Mouse (Mus musculus): Measurements from ENCODE around the gene Opalin.

The Opalin gene

GRCm38 (mm10) chr19:41076906-41077305 is at the start of gene Opalin:
Gene Opalin, minus strand, starts transcription at chr19:41077113.
- in situ Hi-C loops (cut with MboI; ENCODE audit: unreplicated experiment in 2 of 2): loop anchor here in 1 of 2 experiments (25.0 kb wide), 2 partner anchors 385 to 1085 kb away; partner anchors contain the start of gene Zfyve27

- in situ Hi-C loops (cut with MboI; ENCODE audit: unreplicated experiment in 2 of 2): loop anchor here in 1 of 2 experiments (25.0 kb wide), 1 partner anchor 339 kb away; no protein-coding TSS in a partner anchor
Observed at GRCm38 (mm10) chr19:41123009-41123408, 46.1 kb upstream of the Opalin start.

- in situ Hi-C loops (cut with MboI; ENCODE audit: unreplicated experiment in 2 of 2): loop anchor here in 1 of 2 experiments (25.0 kb wide), 1 partner anchor 342 kb away; no protein-coding TSS in a partner anchor
Observed at GRCm38 (mm10) chr19:41119924-41120323, 43.0 kb upstream of the Opalin start.

GRCm38 (mm10) chr19:41118346-41118745 is 41.4 kb upstream of the Opalin start:
- in situ Hi-C loops (cut with MboI; ENCODE audit: unreplicated experiment in 2 of 2): loop anchor here in 1 of 2 experiments (25.0 kb wide), 1 partner anchor 344 kb away; no protein-coding TSS in a partner anchor

DNA sequence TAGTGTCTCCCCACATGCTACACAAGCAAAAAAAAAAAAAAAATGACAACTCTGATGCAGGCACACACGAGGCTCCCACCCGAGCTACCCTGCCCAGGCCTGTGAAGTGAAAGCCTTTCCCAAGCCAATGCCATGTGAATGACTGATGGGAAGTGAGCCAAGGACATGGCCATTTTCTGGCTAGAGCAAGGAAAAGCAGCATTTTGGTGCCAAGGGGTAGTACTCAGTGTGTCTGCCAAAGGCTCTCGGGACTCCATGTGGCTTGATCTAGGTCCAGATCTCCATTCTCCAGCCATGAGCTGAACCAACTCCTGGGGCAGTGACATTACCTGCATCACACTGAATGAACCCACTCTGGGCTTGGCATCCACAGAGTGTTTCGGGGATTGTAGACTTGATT is 40.4 kb upstream of the Opalin start:
- in situ Hi-C loops (cut with MboI; ENCODE audit: unreplicated experiment in 2 of 2): loop anchor here in 1 of 2 experiments (25.0 kb wide), 1 partner anchor 345 kb away; no protein-coding TSS in a partner anchor

DNA sequence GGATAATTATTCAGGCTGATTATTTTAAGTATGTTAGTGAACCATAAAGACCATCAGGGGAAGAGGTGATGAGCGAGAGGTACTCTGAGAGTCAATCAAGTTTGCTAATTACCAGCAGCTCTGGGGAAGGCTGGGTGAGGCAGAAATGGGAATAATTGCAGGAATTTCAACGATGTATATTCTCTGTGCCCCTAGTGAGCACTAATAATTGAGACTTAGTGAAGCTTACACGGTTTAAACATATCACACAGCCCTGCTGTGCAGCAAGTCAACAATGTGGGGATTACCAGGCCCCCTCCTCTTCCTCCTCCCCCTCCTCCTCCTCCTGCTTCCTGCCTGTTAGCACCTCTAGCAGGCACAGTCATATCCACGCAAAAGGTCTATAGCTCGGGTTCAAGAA is 37.7 kb upstream of the Opalin start:
- in situ Hi-C loops (cut with MboI; ENCODE audit: unreplicated experiment in 2 of 2): loop anchor here in 1 of 2 experiments (25.0 kb wide), 1 partner anchor 348 kb away; no protein-coding TSS in a partner anchor

GRCm38 (mm10) chr19:41113911-41114531 is 37.1 kb upstream of the Opalin start:
- in situ Hi-C loops (cut with MboI; ENCODE audit: unreplicated experiment in 2 of 2): loop anchor here in 1 of 2 experiments (25.0 kb wide), 1 partner anchor 348 kb away; no protein-coding TSS in a partner anchor

DNA sequence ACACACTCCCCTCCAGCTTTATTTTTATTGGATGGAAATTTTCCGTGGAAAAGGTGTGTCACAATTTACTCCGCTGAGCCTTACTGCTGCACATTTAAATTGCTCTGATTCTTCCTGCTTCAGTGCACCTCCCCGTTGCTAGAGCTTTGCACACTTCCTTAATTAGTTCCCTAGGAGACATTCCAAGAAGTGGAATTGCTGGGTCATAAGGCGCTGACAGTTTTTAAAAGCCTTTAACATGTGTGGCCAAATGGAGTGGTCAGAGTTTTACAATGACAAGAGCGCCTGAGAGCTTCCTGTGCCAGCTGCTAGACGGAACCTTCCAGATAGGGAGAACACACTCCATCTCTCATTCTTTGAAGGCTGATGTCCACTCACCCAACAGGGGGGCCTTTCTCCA is 35.7 kb upstream of the Opalin start:
- in situ Hi-C loops (cut with MboI; ENCODE audit: unreplicated experiment in 2 of 2): loop anchor here in 1 of 2 experiments (25.0 kb wide), 1 partner anchor 350 kb away; no protein-coding TSS in a partner anchor

GRCm38 (mm10) chr19:41109991-41110390 is 33.1 kb upstream of the Opalin start:
- in situ Hi-C loops (cut with MboI; ENCODE audit: unreplicated experiment in 2 of 2): loop anchor here (10.0 to 25.0 kb wide), 2 partner anchors 125 to 352 kb away; no protein-coding TSS in a partner anchor

- in situ Hi-C loops (cut with MboI; ENCODE audit: unreplicated experiment in 2 of 2): loop anchor here (10.0 to 25.0 kb wide), 2 partner anchors 125 to 353 kb away; no protein-coding TSS in a partner anchor
Observed at GRCm38 (mm10) chr19:41109496-41109895, 32.6 kb upstream of the Opalin start.

DNA sequence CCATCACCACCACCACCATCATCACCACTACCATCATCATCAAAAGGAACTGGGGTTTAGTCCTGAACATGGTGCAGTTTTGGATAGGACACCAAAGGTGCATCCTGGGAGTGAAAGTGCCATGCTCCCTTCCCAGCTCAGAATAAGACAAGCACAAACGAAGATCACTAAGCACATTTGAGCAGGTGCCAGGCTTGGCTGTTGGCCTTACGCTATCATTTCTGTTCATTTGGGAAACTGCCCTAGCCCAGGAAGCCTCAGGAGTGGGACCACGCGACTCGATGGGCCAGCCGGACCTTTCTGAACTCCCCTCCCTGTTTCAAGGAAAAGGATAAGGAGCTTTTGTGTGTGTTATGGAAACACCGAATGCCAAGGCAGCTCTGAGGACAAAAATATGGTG is 31.8 kb upstream of the Opalin start:
- in situ Hi-C loops (cut with MboI; ENCODE audit: unreplicated experiment in 2 of 2): loop anchor here (10.0 to 25.0 kb wide), 2 partner anchors 126 to 354 kb away; no protein-coding TSS in a partner anchor

GRCm38 (mm10) chr19:41107530-41107929 is 30.6 kb upstream of the Opalin start:
- in situ Hi-C loops (cut with MboI; ENCODE audit: unreplicated experiment in 2 of 2): loop anchor here (10.0 to 25.0 kb wide), 2 partner anchors 127 to 355 kb away; no protein-coding TSS in a partner anchor

- in situ Hi-C loops (cut with MboI; ENCODE audit: unreplicated experiment in 2 of 2): loop anchor here (10.0 to 25.0 kb wide), 2 partner anchors 130 to 357 kb away; no protein-coding TSS in a partner anchor
Observed at GRCm38 (mm10) chr19:41104922-41105321, 28.0 kb upstream of the Opalin start.

GRCm38 (mm10) chr19:41101390-41101789 is 24.5 kb upstream of the Opalin start:
- in situ Hi-C loops (cut with MboI; ENCODE audit: unreplicated experiment in 2 of 2): loop anchor here (10.0 to 25.0 kb wide), 2 partner anchors 133 to 361 kb away; no protein-coding TSS in a partner anchor

GRCm38 (mm10) chr19:41100863-41101262 is 23.9 kb upstream of the Opalin start:
- in situ Hi-C loops (cut with MboI; ENCODE audit: unreplicated experiment in 2 of 2): loop anchor here (10.0 to 25.0 kb wide), 2 partner anchors 134 to 361 kb away; no protein-coding TSS in a partner anchor

GRCm38 (mm10) chr19:41097038-41097437 is 20.1 kb upstream of the Opalin start:
- in situ Hi-C loops (cut with MboI; ENCODE audit: unreplicated experiment in 2 of 2): loop anchor here in 1 of 2 experiments (5.0 to 25.0 kb wide), 3 partner anchors 80 to 1065 kb away; partner anchors contain the start of gene Zfyve27

DNA sequence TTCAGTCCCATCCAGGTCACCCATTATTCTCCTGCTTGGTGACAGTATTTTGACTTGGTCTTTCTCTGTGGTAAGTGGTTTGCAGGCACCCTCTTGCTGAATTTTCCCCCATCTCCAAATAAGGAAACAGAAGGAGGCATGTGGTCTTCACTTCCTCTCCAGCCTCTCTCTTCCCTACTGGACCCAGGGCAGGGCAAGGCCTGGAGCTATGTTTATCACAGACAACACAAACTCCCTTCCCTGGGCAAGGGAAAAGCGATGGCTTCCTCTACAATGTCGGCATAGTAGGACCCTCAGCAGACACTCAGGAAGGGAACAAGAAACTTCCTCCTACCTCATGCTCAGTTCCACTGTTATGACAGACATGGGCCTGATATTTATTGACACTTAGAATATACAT is 15.0 kb upstream of the Opalin start:
- in situ Hi-C loops (cut with MboI; ENCODE audit: unreplicated experiment in 2 of 2): loop anchor here in 1 of 2 experiments (25.0 kb wide), 2 partner anchors 370 to 1070 kb away; partner anchors contain the start of gene Zfyve27

DNA sequence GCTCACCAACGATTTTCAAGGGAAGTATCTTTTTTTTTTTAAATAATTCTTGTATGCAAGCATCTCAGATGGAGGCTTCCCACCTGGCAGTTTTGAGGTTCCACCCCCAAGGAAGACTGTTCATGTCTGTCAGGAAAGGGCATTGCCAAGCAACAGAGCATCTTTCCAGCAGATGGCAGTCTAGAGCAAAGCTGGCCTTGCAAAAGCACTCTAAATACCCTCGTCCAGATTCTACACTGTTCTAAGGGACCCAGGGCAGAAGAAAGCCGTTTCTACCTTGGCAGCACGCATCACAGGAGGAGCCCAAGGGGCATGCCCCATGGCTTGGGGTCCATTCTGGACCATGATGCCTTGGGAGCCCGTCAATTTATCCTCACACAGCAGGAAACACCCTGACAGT is 12.9 kb upstream of the Opalin start:
- in situ Hi-C loops (cut with MboI; ENCODE audit: unreplicated experiment in 2 of 2): loop anchor here in 1 of 2 experiments (25.0 kb wide), 2 partner anchors 372 to 1072 kb away; partner anchors contain the start of gene Zfyve27

- in situ Hi-C loops (cut with MboI; ENCODE audit: unreplicated experiment in 2 of 2): loop anchor here in 1 of 2 experiments (25.0 kb wide), 2 partner anchors 374 to 1074 kb away; partner anchors contain the start of gene Zfyve27
Observed at GRCm38 (mm10) chr19:41088491-41088890, 11.6 kb upstream of the Opalin start.

DNA sequence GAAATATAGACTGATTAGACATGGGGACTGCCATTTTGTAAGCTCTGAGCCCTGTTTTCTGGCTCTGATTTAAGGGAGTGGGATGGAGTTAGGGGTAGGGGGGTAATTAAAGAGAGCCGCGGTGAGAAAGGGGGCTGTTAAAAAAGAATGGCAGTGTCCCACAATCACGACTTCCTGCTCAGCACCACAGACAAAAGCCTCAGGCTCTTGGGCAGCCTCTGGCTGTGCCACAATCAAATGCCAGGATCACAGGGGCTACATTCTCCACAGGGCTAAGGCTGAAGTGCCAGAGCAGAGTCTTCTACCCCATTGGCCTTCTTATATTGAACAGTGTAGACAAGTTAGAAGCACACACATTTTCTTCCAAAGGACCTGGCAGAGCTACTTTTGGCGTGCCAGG is 11.0 kb upstream of the Opalin start:
- in situ Hi-C loops (cut with MboI; ENCODE audit: unreplicated experiment in 2 of 2): loop anchor here in 1 of 2 experiments (25.0 kb wide), 2 partner anchors 374 to 1074 kb away; partner anchors contain the start of gene Zfyve27

DNA sequence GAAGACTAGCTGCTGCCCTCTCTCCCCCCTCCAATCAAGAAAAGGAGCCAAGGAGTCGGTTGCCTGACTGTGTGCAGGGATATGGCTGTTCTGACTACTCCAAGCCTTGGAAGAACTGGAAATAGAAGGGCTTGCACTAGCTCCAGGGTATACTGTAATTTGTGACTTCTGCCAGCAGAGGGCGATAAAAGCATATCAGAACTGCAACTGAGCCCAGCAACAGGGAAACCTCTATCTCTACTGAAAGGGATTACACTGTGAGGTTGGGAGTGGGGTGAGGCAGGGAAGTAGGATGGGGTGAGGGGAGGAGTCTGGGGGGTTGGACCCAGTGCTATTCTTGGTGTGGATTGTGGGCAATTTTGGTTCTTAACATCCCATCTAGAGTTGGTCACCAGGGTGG is 9.8 kb upstream of the Opalin start:
- in situ Hi-C loops (cut with MboI; ENCODE audit: unreplicated experiment in 2 of 2): loop anchor here in 1 of 2 experiments (25.0 kb wide), 2 partner anchors 376 to 1076 kb away; partner anchors contain the start of gene Zfyve27
